Mouse (Mus musculus) adrenal gland (tissue): ENCODE measurements around the gene Vps26a.

Experiments used
- intact Hi-C: fragments of 180-260 bp; cut with DNase I; formaldehyde crosslinking; loops from one replicate; pipeline ENCODE4 v1.15.1; 2025

The Vps26a gene

GRCm38 (mm10) chr10:62420399-62420798 lies 66.2 kb downstream of the Vps26a start:
- intact Hi-C loops = no loop called here

- intact Hi-C loops = no loop called here
These were observed 67.2 kb downstream of the Vps26a start for GRCm38 (mm10) chr10:62419422-62419821.

- intact Hi-C loops = no loop called here
These were observed 67.7 kb downstream of the Vps26a start for GRCm38 (mm10) chr10:62418831-62419356.

GRCm38 (mm10) chr10:62413606-62413982 lies 73.0 kb downstream of the Vps26a start:
- intact Hi-C loops = loop anchor here (5.0 kb wide), 1 partner anchor 236 kb away; no protein-coding TSS in a partner anchor

GRCm38 (mm10) chr10:62412906-62413605 lies 73.5 kb downstream of the Vps26a start:
- intact Hi-C loops = loop anchor here (5.0 kb wide), 1 partner anchor 236 kb away; no protein-coding TSS in a partner anchor

GRCm38 (mm10) chr10:62411431-62412410 lies 74.9 kb downstream of the Vps26a start:
- intact Hi-C loops = loop anchor here (2.0 to 5.0 kb wide), 2 partner anchors 137 to 234 kb away; no protein-coding TSS in a partner anchor

- intact Hi-C loops = loop anchor here (2.0 to 5.0 kb wide), 2 partner anchors 136 to 234 kb away; no protein-coding TSS in a partner anchor
These were observed 75.7 kb downstream of the Vps26a start for GRCm38 (mm10) chr10:62410943-62411342.
